Mouse (Mus musculus) bone marrow macrophage, adult 2 months (primary cell): ENCODE data around the gene Ntm. TPM values are rescaled to one million over a fixed set of nuclear protein-coding genes. Genes with fewer than 3 reads are reported as not detected.

Experiments
- H3K27ac ChIP-seq: 2 replicates; pipeline ENCODE4 v1.5.1; 2012; ENCODE audit warnings: low read depth, low read length; ENCODE audit not compliant: insufficient read depth
- H3K4me1 ChIP-seq: 2 replicates; pipeline ENCODE4 v1.6.1; 2012; ENCODE audit warnings: low read length; ENCODE audit not compliant: control insufficient read depth, insufficient read depth
- H3K4me3 ChIP-seq: 2 replicates; pipeline ENCODE4 v1.5.1; 2012; ENCODE audit warnings: mild to moderate bottlenecking, low read length, moderate library complexity; ENCODE audit not compliant: insufficient read depth
- CTCF ChIP-seq: IDR thresholded peaks from 2 replicates; pipeline ENCODE4 v1.5.1; 2012; ENCODE audit warnings: low read depth, mild to moderate bottlenecking, low read length, moderate library complexity
- POLR2A ChIP-seq: IDR thresholded peaks from 2 replicates; pipeline ENCODE4 v1.6.1; 2012; ENCODE audit warnings: mild to moderate bottlenecking, low read depth, low read length, borderline replicate concordance
- polyA plus RNA-seq: library from polyadenylated mRNA; stranded (reverse); fragments of >200 nt; gene quantifications from 2 replicates; pipeline ENCODE4 v1.2.4, GENCODE M21; 2012; ENCODE audit not compliant: missing spikeins, insufficient read depth, insufficient read length

Gene Ntm
- polyA plus RNA-seq, 1 experiment, result not detected

GRCm38 (mm10) chr9:29242497-29243422, 720.2 kb downstream of the Ntm start:
- TF ChIP-seq CTCF, result no peak
- TF ChIP-seq POLR2A, result no peak
- H3K4me3 ChIP-seq, result no peak overlapping the region

GRCm38 (mm10) chr9:29240797-29241196, 722.1 kb downstream of the Ntm start:
- H3K27ac ChIP-seq, result no peak overlapping the region

More at GRCm38 (mm10) chr9:29242497-29243422, 720.2 kb downstream of the Ntm start:
- Histone ChIP-seq H3K27ac (no peak overlapping the region), H3K4me1 (no peaks in the 10 kb centered on the region)

GRCm38 (mm10) chr9:29238973-29239372, 724.0 kb downstream of the Ntm start:
- Histone ChIP-seq H3K4me3 (no peak overlapping the region), H3K27ac (no peak overlapping the region), H3K4me1 (no peaks in the 10 kb centered on the region)
- TF ChIP-seq POLR2A (no peak), CTCF (no peak)

More at GRCm38 (mm10) chr9:29240797-29241196, 722.1 kb downstream of the Ntm start:
- Histone ChIP-seq H3K4me3 (no peak overlapping the region), H3K4me1 (no peaks in the 10 kb centered on the region)
- no peak for TF ChIP-seq CTCF
- no peak for TF ChIP-seq POLR2A

GRCm38 (mm10) chr9:29236752-29237151, 726.2 kb downstream of the Ntm start:
- Histone ChIP-seq H3K4me1 (no peaks in the 10 kb centered on the region), H3K27ac (no peak overlapping the region), H3K4me3 (no peak overlapping the region)
- TF ChIP-seq CTCF (no peak), POLR2A (no peak)

- H3K27ac ChIP-seq, result no peak overlapping the region
- TF ChIP-seq CTCF, result no peak
- no peak for TF ChIP-seq POLR2A
- no peak overlapping the region for H3K4me3 ChIP-seq
- no peaks in the 10 kb centered on the region for H3K4me1 ChIP-seq
These were observed 735.2 kb downstream of the Ntm start for GRCm38 (mm10) chr9:29227747-29228146.

GRCm38 (mm10) chr9:29222915-29223545, 739.9 kb downstream of the Ntm start:
- H3K4me1 ChIP-seq, result no peaks in the 10 kb centered on the region
- H3K4me3 ChIP-seq, result no peak overlapping the region
- TF ChIP-seq POLR2A (no peak), CTCF (no peak)
- no peak overlapping the region for H3K27ac ChIP-seq

- H3K27ac ChIP-seq, result no peak overlapping the region
- no peak for TF ChIP-seq CTCF
- TF ChIP-seq POLR2A, result no peak
- H3K4me3 ChIP-seq, result no peak overlapping the region
- H3K4me1 ChIP-seq, result no peaks in the 10 kb centered on the region
These were observed 741.9 kb downstream of the Ntm start for GRCm38 (mm10) chr9:29220941-29221615.

- TF ChIP-seq POLR2A, result no peak
- no peak for TF ChIP-seq CTCF
- no peaks in the 10 kb centered on the region for H3K4me1 ChIP-seq
- H3K4me3 ChIP-seq, result no peak overlapping the region
- no peak overlapping the region for H3K27ac ChIP-seq
These were observed 742.4 kb downstream of the Ntm start for GRCm38 (mm10) chr9:29220493-29220892.

GRCm38 (mm10) chr9:29217951-29218350, 745.0 kb downstream of the Ntm start:
- Histone ChIP-seq H3K27ac (no peak overlapping the region), H3K4me1 (no peaks in the 10 kb centered on the region), H3K4me3 (no peak overlapping the region)
- TF ChIP-seq CTCF, result no peak
- TF ChIP-seq POLR2A, result no peak
